Mouse (Mus musculus): ENCODE measurements around the gene Olfr402. TPM values are rescaled to one million over a fixed set of nuclear protein-coding genes. Genes with fewer than 3 reads are reported as not detected.

Olfr402 gene
- polyA plus RNA-seq, 1 experiment from 2014 or later = not detected

Other genes starting within 250 kb of the Olfr402 start
- not detected in 2 replicates for gene Olfr395, start 244.2 kb upstream of the Olfr402 start, polyA plus RNA-seq (2014; fragmentation: Nextera tagmentation; extraction: Ambion mirVana)
- gene Olfr23, start 216.9 kb upstream of the Olfr402 start, polyA plus RNA-seq (2014; fragmentation: Nextera tagmentation; extraction: Ambion mirVana) = not detected in 2 replicates
- not detected in 2 replicates for gene Olfr397, start 192.7 kb upstream of the Olfr402 start, polyA plus RNA-seq (2014; fragmentation: Nextera tagmentation; extraction: Ambion mirVana)
- not detected in 2 replicates for gene Olfr398, start 163.1 kb upstream of the Olfr402 start, polyA plus RNA-seq (2014; fragmentation: Nextera tagmentation; extraction: Ambion mirVana)
- gene Olfr139, start 97.0 kb upstream of the Olfr402 start, polyA plus RNA-seq (2014; fragmentation: Nextera tagmentation; extraction: Ambion mirVana) = not detected in 2 replicates
- gene Olfr399, start 96.9 kb upstream of the Olfr402 start, polyA plus RNA-seq (2014; fragmentation: Nextera tagmentation; extraction: Ambion mirVana) = not detected in 2 replicates
- not detected in 2 replicates for gene Zfp616, start 83.6 kb upstream of the Olfr402 start, polyA plus RNA-seq (2014; fragmentation: Nextera tagmentation; extraction: Ambion mirVana)
- not detected in 2 replicates for gene Olfr401, start 39.8 kb upstream of the Olfr402 start, polyA plus RNA-seq (2014; fragmentation: Nextera tagmentation; extraction: Ambion mirVana)
- not detected in 2 replicates for gene Olfr403, start 32.7 kb downstream of the Olfr402 start, polyA plus RNA-seq (2014; fragmentation: Nextera tagmentation; extraction: Ambion mirVana)
- not detected in 2 replicates for gene Olfr43, start 57.9 kb downstream of the Olfr402 start, polyA plus RNA-seq (2014; fragmentation: Nextera tagmentation; extraction: Ambion mirVana)
- not detected in 2 replicates for gene Olfr406, start 106.3 kb downstream of the Olfr402 start, polyA plus RNA-seq (2014; fragmentation: Nextera tagmentation; extraction: Ambion mirVana)
- not detected in 2 replicates for gene Olfr59, start 130.2 kb downstream of the Olfr402 start, polyA plus RNA-seq (2014; fragmentation: Nextera tagmentation; extraction: Ambion mirVana)
- not detected in 2 replicates for gene Olfr410, start 184.5 kb downstream of the Olfr402 start, polyA plus RNA-seq (2014; fragmentation: Nextera tagmentation; extraction: Ambion mirVana)
- gene Olfr411, start 199.1 kb downstream of the Olfr402 start, polyA plus RNA-seq (2014; fragmentation: Nextera tagmentation; extraction: Ambion mirVana) = not detected in 2 replicates
- gene Olfr412, start 208.5 kb downstream of the Olfr402 start, polyA plus RNA-seq (2014; fragmentation: Nextera tagmentation; extraction: Ambion mirVana) = not detected in 2 replicates

Data from heart, embryonic 11.5 days (tissue).